Mouse (Mus musculus): ENCODE measurements around the gene Rbpms2. TPM values are rescaled to one million over a fixed set of nuclear protein-coding genes. Genes with fewer than 3 reads are reported as not detected.

The Rbpms2 gene
- polyA plus RNA-seq, 1 experiment from 2014 or later: 31.5 TPM

DNA sequence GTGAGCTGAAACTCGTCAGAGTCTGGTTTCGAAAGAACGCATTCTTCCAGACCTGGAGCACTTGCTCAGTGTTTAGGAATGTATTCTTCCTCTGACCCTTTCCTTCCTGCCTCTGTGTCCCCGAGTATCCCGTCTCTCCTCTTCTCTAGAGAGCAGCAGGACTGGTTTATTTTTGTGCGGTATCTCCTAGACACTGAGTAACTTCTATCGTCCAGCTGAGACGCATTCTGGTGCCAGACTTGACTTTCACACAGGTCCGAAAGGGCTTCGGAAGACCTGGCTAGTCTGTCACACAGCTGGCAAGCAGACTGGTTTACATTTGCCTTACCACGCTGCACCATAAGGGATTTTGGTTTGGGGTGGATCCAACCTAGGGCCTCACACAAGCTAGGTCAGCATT, 43.5 kb downstream of the Rbpms2 start:
- H3K36me3 ChIP-seq (ENCODE audit: control insufficient read depth, insufficient read depth, low read length): no peaks in the 10 kb centered on the region
- H3K27me3 ChIP-seq (ENCODE audit: control insufficient read depth, insufficient read depth, low read length): no peaks in the 10 kb centered on the region
- DNase-seq (ENCODE audit: low spot score) (no peak), ATAC-seq (ENCODE audit: insufficient number of reproducible peaks, low FRiP score, low TSS enrichment, low read depth) (no peak)
- H3K4me2 ChIP-seq (ENCODE audit: low read depth, severe bottlenecking): no peak overlapping the region
- H3K27ac ChIP-seq (replicated peaks; ENCODE audit: low read depth, low read length): no peak overlapping the region
- H3K4me1 ChIP-seq (ENCODE audit: control insufficient read depth, insufficient read depth, low read length): peaks cover 9% of the 10 kb centered on the region; the same call in 1 of the 2 replicates
- no peak overlapping the region for H3K4me3 ChIP-seq (ENCODE audit: low read depth, low read length)
- no peaks in the 10 kb centered on the region for H3K9me3 ChIP-seq (ENCODE audit: control insufficient read depth, low read length)
- WGBS: 84% methylated on average over 11 of the region's 11 CpGs
- no peak overlapping the region for H3K9ac ChIP-seq (ENCODE audit: low read length)

GRCm38 (mm10) chr9:65675461-65676357, 46.3 kb downstream of the Rbpms2 start:
- Histone ChIP-seq H3K27me3 (ENCODE audit: control insufficient read depth, insufficient read depth, low read length) (no peaks in the 10 kb centered on the region), H3K27ac (replicated peaks; ENCODE audit: low read depth, low read length) (no peak overlapping the region), H3K4me3 (ENCODE audit: low read depth, low read length) (peak overlapping the region; percentile 78), H3K36me3 (ENCODE audit: control insufficient read depth, insufficient read depth, low read length) (no peaks in the 10 kb centered on the region), H3K9me3 (ENCODE audit: control insufficient read depth, low read length) (no peaks in the 10 kb centered on the region), H3K4me1 (ENCODE audit: control insufficient read depth, insufficient read depth, low read length) (peaks cover 34% of the 10 kb centered on the region), H3K4me2 (ENCODE audit: low read depth, severe bottlenecking) (peak overlapping the region; percentile 93), H3K9ac (ENCODE audit: low read length) (peak overlapping the region; percentile 56; the same call in 1 of the 2 replicates)
- 58% methylated on average over 8 of the region's 8 CpGs for WGBS
- no peak for DNase-seq (ENCODE audit: low spot score)
- ATAC-seq (ENCODE audit: insufficient number of reproducible peaks, low FRiP score, low TSS enrichment, low read depth): peak; percentile 40

DNA sequence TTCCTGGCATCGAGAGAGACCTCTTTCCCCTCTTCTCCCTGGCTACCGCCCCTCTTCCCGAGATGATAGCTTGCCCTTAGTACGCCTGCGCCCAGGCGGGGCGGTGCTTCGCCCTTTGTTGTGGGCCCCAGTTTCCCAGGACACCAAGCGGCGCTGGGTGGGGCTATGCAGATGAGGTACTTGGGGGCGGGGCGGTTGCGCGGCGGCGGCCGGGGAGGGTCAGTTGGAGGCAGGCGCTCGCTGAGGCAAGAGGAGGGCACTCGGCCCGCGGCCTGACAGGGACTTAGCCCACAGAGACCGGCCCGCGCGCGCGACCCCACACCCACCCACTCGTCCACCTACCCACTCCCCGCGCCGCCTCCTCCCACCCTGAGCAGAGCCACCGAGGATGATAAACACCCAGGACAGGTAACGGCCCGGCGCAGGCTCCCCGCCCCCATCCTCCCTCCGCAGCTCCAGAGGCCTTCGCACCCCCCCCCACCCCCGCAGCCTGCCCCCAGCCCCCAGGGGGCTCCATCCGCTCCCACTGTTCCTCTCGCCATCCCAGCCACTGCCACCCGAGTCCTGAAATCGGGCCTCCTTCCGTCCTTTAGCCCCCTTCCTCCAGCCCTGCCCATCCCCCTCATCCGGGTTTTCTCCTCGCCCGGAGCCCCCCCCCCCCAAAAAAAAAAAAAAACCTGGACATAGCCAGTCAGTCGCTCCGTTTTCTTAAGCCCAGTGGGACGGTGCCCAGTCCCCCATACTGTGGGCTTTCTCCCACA, 47.1 kb downstream of the Rbpms2 start:
- Histone ChIP-seq H3K9ac (ENCODE audit: low read length) (peak overlapping the region; percentile 69), H3K27me3 (ENCODE audit: control insufficient read depth, insufficient read depth, low read length) (no peaks in the 10 kb centered on the region), H3K36me3 (ENCODE audit: control insufficient read depth, insufficient read depth, low read length) (no peaks in the 10 kb centered on the region), H3K4me2 (ENCODE audit: low read depth, severe bottlenecking) (peak overlapping the region; percentile 93), H3K4me1 (ENCODE audit: control insufficient read depth, insufficient read depth, low read length) (peaks cover 34% of the 10 kb centered on the region), H3K27ac (replicated peaks; ENCODE audit: low read depth, low read length) (0 out of 2 replicates have a peak overlapping the region, but pooled peaks have one; percentile 30), H3K9me3 (ENCODE audit: control insufficient read depth, low read length) (no peaks in the 10 kb centered on the region), H3K4me3 (ENCODE audit: low read depth, low read length) (peak overlapping the region; percentile 78)
- ATAC-seq (ENCODE audit: insufficient number of reproducible peaks, low FRiP score, low TSS enrichment, low read depth) (peak; percentile 92), DNase-seq (ENCODE audit: low spot score) (peak; percentile 99)
- WGBS: 0% methylated on average over 32 of the region's 51 CpGs

- Histone ChIP-seq H3K36me3 (ENCODE audit: control insufficient read depth, insufficient read depth, low read length) (no peaks in the 10 kb centered on the region), H3K4me1 (ENCODE audit: control insufficient read depth, insufficient read depth, low read length) (peaks cover 34% of the 10 kb centered on the region), H3K27me3 (ENCODE audit: control insufficient read depth, insufficient read depth, low read length) (no peaks in the 10 kb centered on the region), H3K4me3 (ENCODE audit: low read depth, low read length) (peak overlapping the region; percentile 78), H3K9me3 (ENCODE audit: control insufficient read depth, low read length) (no peaks in the 10 kb centered on the region), H3K27ac (replicated peaks; ENCODE audit: low read depth, low read length) (no peak overlapping the region), H3K4me2 (ENCODE audit: low read depth, severe bottlenecking) (peak overlapping the region; percentile 93), H3K9ac (ENCODE audit: low read length) (peak overlapping the region; percentile 69)
- 2% methylated on average over 3 of the region's 3 CpGs for WGBS
- ATAC-seq (ENCODE audit: insufficient number of reproducible peaks, low FRiP score, low TSS enrichment, low read depth): no peak
- DNase-seq (ENCODE audit: low spot score): no peak
These were observed 47.6 kb downstream of the Rbpms2 start for GRCm38 (mm10) chr9:65677119-65677462.

DNA sequence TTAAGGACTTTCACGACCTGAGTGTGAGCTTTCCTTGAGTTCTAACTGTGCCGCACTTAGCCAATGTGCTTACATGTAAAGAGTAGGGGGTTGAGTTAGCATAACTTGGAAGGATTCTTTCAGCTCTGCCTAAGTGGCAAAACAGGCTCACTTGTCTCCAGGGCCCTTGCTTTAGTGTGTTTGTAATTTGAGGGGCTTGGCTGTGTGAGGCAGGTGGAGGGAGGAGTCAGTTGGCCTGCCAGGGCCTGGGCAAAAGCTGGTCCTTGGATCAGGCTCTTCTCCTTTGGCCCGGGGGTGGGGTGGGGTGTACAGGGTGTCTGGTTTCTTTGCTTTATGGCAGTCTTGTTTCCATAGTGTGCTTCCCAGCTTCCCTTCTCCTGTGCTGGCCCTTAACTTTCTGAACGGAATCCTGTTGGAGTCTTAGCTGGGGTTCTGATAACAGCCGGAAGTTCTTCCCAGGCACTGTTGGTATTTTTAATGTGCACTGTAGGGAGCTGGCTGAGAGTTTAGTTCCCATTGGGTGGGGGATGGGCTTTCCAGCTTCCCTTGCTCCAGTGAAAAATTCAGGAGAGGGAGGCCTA, 49.8 kb downstream of the Rbpms2 start:
- peaks cover 34% of the 10 kb centered on the region for H3K4me1 ChIP-seq (ENCODE audit: control insufficient read depth, insufficient read depth, low read length)
- ATAC-seq (ENCODE audit: insufficient number of reproducible peaks, low FRiP score, low TSS enrichment, low read depth) (peak; percentile 79), DNase-seq (ENCODE audit: low spot score) (peak; percentile 78)
- peak overlapping the region; percentile 12 for H3K4me3 ChIP-seq (ENCODE audit: low read depth, low read length)
- H3K27me3 ChIP-seq (ENCODE audit: control insufficient read depth, insufficient read depth, low read length): no peaks in the 10 kb centered on the region
- H3K9me3 ChIP-seq (ENCODE audit: control insufficient read depth, low read length): no peaks in the 10 kb centered on the region
- 7% methylated on average over 5 of the region's 5 CpGs for WGBS
- peak overlapping the region; percentile 72 for H3K27ac ChIP-seq (replicated peaks; ENCODE audit: low read depth, low read length)
- no peaks in the 10 kb centered on the region for H3K36me3 ChIP-seq (ENCODE audit: control insufficient read depth, insufficient read depth, low read length)
- no peak overlapping the region for H3K9ac ChIP-seq (ENCODE audit: low read length)
- H3K4me2 ChIP-seq (ENCODE audit: low read depth, severe bottlenecking): peak overlapping the region; percentile 93

- H3K27ac ChIP-seq (replicated peaks; ENCODE audit: low read depth, low read length): no peak overlapping the region
- 92% methylated on average over 4 of the region's 4 CpGs for WGBS
These were observed 51.6 kb downstream of the Rbpms2 start for GRCm38 (mm10) chr9:65680938-65681633.

DNA sequence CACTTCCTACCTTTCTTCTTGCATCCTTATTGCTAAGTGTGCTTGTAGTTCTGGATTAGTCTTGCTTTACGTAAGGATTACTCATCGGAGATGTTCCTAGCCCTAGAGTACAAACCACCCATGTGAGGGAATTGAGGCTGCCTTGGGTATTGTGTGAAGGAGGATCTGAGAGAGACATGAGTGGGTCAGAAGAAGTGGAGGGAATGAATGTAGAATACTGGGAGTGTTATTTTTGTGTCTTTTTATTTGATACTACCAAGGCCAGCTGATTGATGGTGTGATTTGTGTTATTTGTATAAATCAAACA, 52.1 kb downstream of the Rbpms2 start:
- peaks cover 32% of the 10 kb centered on the region for H3K4me1 ChIP-seq (ENCODE audit: control insufficient read depth, insufficient read depth, low read length)
- DNase-seq (ENCODE audit: low spot score) (no peak), ATAC-seq (ENCODE audit: insufficient number of reproducible peaks, low FRiP score, low TSS enrichment, low read depth) (no peak)
- WGBS: 97% methylated on average over 2 of the region's 2 CpGs
- H3K9me3 ChIP-seq (ENCODE audit: control insufficient read depth, low read length): no peaks in the 10 kb centered on the region
- no peaks in the 10 kb centered on the region for H3K27me3 ChIP-seq (ENCODE audit: control insufficient read depth, insufficient read depth, low read length)
- no peak overlapping the region for H3K9ac ChIP-seq (ENCODE audit: low read length)
- 0 out of 2 replicates have a peak, but pooled peaks cover 4% of the 10 kb centered on the region for H3K36me3 ChIP-seq (ENCODE audit: control insufficient read depth, insufficient read depth, low read length)
- no peak overlapping the region for H3K4me2 ChIP-seq (ENCODE audit: low read depth, severe bottlenecking)
- H3K4me3 ChIP-seq (ENCODE audit: low read depth, low read length): no peak overlapping the region
- H3K27ac ChIP-seq (replicated peaks; ENCODE audit: low read depth, low read length): no peak overlapping the region

More at GRCm38 (mm10) chr9:65680938-65681633, 51.6 kb downstream of the Rbpms2 start:
- DNase-seq (ENCODE audit: low spot score) (no peak), ATAC-seq (ENCODE audit: insufficient number of reproducible peaks, low FRiP score, low TSS enrichment, low read depth) (no peak)
- H3K9me3 ChIP-seq (ENCODE audit: control insufficient read depth, low read length): no peaks in the 10 kb centered on the region
- H3K27me3 ChIP-seq (ENCODE audit: control insufficient read depth, insufficient read depth, low read length): no peaks in the 10 kb centered on the region
- no peak overlapping the region for H3K4me3 ChIP-seq (ENCODE audit: low read depth, low read length)
- H3K4me1 ChIP-seq (ENCODE audit: control insufficient read depth, insufficient read depth, low read length): peaks cover 32% of the 10 kb centered on the region
- no peak overlapping the region for H3K4me2 ChIP-seq (ENCODE audit: low read depth, severe bottlenecking)
- 0 out of 2 replicates have a peak, but pooled peaks cover 2% of the 10 kb centered on the region for H3K36me3 ChIP-seq (ENCODE audit: control insufficient read depth, insufficient read depth, low read length)
- H3K9ac ChIP-seq (ENCODE audit: low read length): no peak overlapping the region

DNA sequence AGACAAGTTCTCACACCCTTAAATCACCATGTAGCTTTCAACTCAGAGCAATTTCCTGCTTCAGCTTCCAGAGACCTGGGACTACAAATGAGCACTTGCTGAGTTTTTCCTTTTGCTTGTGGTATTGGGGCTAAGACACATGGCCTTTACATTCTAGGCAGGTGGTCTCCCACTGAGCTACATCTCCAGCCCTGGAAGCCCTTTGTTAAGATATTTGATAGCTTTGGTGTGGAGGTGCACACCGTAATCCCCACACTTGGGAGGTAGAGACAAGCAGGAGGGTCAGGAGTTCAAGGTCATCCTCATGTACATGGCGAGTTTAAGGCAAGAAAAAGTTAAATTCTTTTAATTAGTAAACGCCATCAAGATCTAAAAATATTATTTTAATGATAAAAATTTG, 52.7 kb downstream of the Rbpms2 start:
- Histone ChIP-seq H3K4me2 (ENCODE audit: low read depth, severe bottlenecking) (no peak overlapping the region), H3K9ac (ENCODE audit: low read length) (no peak overlapping the region), H3K4me3 (ENCODE audit: low read depth, low read length) (no peak overlapping the region), H3K27ac (replicated peaks; ENCODE audit: low read depth, low read length) (no peak overlapping the region), H3K4me1 (ENCODE audit: control insufficient read depth, insufficient read depth, low read length) (peaks cover 32% of the 10 kb centered on the region), H3K36me3 (ENCODE audit: control insufficient read depth, insufficient read depth, low read length) (0 out of 2 replicates have a peak, but pooled peaks cover 4% of the 10 kb centered on the region), H3K27me3 (ENCODE audit: control insufficient read depth, insufficient read depth, low read length) (no peaks in the 10 kb centered on the region), H3K9me3 (ENCODE audit: control insufficient read depth, low read length) (no peaks in the 10 kb centered on the region)
- DNase-seq (ENCODE audit: low spot score) (no peak), ATAC-seq (ENCODE audit: insufficient number of reproducible peaks, low FRiP score, low TSS enrichment, low read depth) (no peak)
- 87% methylated on average over 3 of the region's 3 CpGs for WGBS
